Mouse (Mus musculus): ENCODE results near the gene Cyp2d22.

Gene Cyp2d22

DNA sequence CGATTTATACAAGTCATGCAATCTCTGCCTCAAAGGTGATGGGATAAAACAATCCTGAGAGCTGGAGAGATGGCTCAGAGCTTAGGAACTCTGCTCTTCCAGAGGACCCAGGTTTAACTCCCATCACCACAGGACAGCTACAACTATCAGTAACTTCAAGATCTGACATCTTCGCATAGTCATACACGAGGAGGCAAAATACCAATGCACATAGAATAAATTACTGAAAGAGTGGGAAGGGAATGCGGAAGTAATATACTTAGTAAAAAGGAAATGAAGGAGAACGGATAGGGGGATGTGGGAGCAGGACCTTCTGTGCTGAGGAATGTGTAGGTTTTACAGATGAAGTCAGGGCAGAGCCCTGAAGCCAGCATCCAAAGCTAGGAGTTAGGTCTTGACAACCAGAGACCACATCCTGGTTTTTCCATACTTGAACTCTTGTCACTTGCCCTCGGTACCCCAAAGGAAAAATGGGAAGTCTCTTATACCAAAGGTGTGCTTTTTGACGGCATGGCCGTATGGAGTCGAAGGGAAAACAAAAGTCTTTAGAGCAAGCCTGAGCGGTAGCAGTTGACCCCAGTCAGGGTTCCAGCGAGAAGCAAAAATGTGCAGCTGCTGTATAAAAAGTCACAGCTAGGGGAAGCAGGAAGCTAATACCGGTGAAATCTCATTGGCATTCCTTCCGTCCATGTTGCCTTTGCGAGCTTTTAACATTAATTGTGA is 33.3 kb downstream of the Cyp2d22 start:
- DNase-seq (ENCODE audit: inconsistent ontology term), result no peak

DNA sequence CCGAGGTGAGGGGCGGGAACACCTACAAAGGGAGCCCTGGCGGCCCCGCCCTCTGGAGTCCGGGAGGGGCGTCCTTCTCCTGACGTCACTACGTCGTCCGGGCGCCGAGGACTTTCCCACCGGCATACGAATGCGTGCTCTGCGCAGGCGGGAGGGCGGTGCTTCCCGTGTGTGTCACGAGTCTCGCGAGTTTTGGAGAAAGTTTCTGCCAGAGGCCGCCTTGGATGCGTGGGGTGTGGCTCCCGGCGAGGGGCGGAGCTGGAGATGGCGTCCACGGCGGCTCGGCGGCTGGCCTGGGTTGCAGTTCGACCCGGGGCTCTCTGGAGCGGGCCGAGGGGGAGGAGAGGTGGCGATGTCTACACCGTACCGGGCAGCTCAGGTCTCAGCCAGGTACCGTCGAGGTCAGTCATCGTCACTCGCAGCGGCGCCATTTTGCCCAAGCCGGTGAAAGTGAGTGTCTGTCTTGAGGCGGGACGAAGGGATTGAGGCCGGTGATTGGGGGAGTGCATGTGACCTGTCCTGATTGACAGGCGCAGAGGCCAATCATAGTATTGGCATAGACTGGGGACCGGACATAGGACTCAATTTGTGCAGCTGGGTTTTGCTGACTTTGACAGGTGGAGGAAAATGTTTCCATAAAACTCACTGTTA is 34.1 kb downstream of the Cyp2d22 start:
- DNase-seq (ENCODE audit: inconsistent ontology term), result peak; percentile 99

DNA sequence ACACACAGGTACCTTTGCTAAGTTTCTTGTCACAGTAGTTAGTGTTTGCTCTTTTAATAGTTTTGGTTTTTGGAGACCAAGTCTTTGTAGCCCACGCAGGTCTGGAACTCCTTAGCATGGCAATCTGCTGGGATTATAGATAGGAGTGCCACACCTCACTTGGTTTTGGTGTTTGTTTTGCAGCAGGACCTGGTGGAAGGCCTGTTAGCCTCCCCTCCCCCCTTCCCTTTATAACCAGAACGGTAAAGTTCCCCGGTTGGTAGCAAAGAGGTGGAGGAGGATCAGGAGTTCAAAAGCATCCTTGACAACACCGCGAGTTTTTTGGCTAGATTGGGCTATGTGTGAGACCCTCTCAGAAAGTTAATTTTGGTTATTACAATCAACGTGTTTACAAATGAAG is 35.1 kb downstream of the Cyp2d22 start:
- DNase-seq (ENCODE audit: inconsistent ontology term), result no peak

DNA sequence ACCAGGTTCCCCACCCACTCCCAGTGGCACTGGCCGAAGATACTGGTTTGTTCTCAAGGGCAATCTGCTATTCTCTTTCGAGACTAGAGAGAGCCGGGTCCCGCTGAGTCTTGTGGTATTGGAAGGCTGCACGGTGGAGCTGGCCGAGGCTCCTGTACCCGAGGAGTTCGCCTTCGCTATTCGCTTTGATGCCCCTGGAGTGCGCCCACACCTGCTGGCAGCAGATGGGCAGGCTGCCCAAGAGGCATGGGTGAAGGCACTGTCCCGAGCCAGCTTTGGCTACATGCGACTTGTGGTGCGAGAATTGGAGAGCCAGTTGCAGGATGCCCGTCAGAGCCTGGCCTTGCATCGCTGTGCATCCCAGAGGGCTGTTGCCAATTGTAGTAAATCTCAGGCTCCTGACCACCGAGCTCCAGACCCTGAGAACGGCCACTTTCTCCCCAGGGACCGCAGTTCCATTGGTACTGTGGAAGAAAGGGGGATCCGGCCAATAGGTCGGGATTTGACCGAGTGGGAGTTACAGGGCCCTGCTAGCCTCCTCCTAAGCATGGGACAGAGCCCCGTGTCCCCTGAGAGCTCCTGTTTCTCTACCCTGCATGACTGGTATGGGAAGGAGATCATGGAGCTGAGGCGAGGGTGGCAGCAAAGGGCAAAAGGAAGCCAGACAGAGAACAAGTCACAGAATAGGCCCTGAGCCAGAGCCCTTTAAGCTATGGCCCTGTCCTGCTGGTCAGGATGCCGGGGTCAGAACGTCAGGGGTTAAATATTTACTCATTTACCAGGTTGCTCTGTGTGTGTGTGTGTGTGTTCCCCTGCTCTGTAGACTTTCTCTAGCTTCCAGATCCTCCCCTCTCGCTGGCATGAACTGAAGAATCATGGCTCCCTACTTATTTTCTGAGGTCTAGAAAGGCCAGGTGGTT is 36.4 kb downstream of the Cyp2d22 start:
- DNase-seq (ENCODE audit: inconsistent ontology term), result no peak

DNA sequence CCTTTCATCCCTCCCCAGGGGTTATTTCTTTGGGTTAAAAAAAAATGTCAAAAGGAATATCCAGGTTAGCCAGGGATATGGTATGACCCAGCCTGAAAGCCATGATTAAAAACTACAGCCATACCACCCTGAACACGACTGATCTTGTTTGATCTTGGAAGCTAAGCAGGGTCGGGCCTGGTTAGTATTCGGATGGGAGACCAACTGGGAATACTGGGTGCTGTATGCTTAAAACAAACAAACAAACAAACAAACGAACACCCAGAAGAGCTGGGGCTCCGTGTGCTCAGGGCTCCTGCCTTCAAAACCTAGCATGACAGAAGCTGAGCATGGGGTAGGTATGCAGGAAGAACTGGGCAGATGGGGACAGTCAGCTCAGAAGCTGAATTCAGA is 37.5 kb downstream of the Cyp2d22 start:
- no peak for DNase-seq (ENCODE audit: inconsistent ontology term)

DNA sequence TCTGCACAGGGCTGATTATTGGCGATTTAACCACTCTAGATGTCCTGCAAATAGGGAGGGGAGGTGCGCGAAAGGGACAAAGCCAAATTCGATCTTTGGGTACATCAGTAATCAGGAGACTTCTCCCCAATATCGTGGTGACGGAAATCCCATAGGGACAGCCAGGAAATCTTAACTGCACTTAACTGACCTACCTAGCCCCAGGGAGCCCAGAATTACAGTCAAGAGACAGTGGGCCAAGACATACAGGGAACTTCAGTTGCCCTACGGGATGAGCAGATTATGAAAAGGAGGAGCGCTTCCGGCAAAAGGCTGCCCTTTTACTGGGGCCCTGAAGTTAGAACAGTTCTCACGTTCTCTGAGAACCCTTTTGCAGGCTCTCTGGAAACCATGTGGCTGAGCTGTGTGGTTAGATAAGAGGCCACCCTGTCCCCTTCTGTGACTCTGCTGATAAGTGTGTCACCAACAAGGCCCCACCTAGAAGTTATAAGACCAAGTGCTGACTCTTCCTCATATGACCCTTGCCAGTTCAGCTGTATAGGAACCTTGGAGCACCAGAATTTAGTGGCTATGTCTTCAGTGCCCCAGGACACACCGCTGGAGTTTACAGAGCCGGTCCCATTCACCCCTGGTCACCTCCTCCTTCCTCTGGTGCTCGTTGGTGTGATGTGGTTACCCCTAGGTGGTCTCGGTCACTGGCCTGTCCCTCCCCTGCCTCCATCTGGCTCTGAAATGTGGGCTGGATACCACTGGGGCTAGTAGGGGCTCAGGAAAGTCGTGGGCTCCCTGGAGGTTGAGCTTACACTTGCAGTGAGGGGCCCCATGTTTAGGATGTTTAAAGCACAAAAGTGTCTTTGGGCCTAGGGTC is 38.2 kb downstream of the Cyp2d22 start:
- no peak for DNase-seq (ENCODE audit: inconsistent ontology term)

DNA sequence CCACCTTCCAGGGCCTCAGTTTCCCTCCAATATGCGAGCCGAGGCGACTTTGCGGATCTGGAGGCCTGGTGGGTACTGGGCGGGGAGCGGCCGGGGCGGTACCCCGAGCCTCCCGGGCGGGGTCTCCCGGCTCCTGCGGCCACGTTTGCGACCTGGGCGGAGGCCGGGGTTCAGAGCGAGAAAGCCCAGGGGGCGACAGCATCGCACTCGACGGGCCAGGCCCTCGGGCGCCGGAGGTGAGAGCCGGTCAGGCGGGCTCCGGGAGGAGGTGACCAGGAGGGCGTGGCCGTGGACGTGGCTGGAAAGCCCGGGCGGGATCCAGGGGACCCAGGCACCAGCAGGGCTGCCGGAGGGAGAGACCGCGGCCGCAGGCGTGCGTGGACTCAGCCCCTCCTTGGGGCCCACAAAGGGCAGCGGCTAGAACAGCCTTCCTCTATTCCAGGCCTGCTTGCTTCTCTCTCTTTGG is 39.0 kb downstream of the Cyp2d22 start:
- DNase-seq (ENCODE audit: inconsistent ontology term), result peak; percentile 42

DNA sequence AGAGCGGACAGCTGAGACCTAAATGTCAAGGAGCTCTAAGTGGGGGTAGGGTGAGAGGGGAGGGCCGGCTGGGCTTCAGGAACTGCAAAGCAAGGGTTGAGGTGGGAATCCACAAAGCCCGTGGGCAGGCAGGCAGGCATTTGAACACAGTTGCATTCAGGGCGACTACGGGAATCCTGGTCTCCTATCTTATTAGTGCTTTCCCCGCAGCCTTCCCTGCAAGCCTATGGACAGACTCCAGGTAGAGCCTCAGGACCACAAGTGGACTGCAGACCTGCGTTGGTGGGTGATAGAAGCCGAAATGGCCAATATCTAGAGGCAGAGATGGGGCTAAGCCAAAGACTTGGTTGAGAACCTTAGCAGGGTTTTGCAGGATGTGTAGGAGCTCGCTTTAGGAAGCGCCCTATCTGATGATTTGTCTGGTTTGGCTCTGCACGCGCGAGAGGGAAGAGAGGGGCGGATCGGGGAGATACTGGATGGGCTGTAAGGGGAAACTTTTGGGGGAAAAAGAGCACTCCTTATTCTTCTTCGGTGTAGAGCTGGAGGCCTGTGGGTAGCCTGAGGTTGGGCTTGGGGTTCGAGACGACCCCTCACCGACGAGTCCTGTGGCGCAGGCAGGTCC is 39.5 kb downstream of the Cyp2d22 start:
- DNase-seq (ENCODE audit: inconsistent ontology term), result no peak

DNA sequence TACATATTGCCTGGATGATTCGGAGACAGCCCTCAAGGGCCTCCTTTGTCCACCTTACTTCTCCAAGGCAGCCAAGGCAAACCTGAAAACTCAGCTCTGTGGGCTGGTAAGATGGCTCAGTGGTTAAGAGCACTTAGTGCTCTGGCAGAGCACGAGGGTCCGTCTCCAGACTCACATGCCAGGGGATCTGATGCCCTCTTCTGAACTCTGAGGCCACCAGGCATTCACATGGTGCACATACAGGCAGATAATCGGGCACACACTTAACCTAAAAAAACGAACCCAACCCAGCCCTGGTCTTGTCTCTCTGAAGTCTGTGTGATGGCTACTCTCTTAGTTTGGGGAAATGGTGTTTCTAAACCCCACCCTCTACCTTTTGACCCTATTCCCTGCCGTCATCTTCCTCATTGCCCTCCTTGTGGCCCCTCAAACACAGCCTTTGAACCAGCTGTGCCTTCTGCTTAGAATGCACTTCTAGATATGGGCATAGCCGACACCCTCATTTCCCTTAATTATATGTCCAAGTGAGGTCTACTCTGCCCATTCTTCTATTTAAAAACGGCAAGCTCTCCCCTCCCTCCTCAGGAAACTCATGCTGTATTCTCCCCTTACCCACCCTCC is 40.3 kb downstream of the Cyp2d22 start:
- DNase-seq (ENCODE audit: inconsistent ontology term), result no peak

DNA sequence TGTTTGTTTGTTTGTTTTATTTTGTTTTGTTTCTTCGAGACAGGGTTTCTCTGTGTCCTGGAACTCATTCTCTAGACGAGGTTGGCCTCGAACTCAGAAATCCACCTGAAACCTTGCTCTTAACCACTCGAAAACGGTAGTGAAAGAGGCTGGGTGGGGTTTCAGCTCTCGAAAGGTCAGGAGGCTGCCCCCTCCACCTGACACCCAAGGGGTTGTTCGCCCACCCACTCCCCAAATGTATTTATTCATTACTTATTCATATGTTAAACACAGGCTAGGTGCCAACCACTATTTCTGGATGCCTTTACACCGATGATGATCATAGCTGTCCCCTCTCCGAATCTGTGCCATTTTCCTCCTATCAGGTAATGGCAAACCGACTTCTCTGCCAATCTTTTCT is 40.9 kb downstream of the Cyp2d22 start:
- no peak for DNase-seq (ENCODE audit: inconsistent ontology term)

DNA sequence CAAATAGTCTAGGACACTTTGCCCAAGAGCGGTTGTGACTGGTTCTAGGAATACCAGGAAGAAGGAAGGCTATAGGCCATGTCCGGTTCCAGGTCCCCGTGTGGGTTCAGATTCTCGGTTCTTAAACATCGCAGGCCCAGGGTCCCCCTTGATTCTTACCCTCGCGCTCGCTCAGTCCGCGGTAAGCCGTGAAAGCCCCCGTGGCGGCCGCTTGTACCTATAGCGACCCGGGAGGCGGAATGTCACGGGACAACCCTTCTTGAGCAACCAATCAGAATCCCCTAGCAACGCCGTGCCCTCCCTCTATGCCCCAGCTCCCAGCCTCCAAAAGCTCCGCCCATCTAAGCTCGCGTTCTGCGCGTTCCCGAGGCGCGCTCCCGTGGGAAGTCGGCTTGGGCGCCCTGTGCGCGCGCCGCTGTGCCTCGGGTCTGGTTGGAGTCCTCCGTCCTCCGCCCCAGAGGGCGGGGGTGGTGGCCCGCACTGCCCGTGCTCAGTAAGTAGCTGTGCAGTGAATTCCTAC is 41.4 kb downstream of the Cyp2d22 start, which contains the start of the genes Naga, Pheta2 and Smdt1:
TSS of gene Naga (minus strand) at position 333 of the 520 bp plus-strand sequence.
TSS of gene Pheta2 (plus strand) at position 350 of the 520 bp plus-strand sequence.
TSS of gene Smdt1 (plus strand) at position 367 of the 520 bp plus-strand sequence.
- peak; percentile 98 for DNase-seq (ENCODE audit: inconsistent ontology term)

DNA sequence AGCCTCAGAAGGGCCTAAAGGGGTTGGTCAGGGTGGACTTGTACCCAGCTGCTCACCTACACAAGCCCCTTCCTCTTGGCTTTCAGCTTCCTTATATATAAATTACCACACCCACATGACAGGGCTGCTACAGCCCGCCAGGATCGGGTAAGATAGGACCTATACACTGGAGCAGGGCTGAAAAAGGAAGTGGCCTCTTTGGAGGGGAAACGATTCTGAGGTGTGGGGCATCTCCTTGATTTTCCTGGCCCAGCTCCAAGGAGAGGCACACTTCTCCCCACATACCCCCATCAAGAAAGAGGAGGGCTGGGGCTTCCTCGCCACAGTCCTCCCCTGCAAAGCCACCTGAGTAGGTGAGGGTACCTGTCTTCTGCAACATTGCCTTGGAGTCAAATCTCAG is 42.2 kb downstream of the Cyp2d22 start:
- no peak for DNase-seq (ENCODE audit: inconsistent ontology term)

DNA sequence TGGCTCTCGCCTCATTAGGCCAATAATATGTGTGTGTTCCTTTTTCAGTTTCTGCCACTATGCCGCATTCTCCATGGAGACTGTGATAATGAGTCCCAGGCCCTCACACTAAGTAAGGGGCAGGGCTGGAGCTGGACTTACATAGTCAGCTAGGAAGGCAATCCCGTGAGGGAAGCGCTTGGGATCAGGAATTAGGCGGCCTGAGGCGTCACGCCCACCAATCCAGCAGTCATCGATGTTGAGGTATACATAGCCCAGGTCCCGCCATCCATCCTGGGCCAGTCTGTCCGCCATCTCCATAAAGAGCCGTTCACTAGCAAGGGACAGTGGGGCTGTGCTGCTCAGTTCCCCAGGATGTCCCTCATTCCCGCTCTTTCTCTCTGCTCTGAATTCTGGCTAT is 43.4 kb downstream of the Cyp2d22 start:
- no peak for DNase-seq (ENCODE audit: inconsistent ontology term)

DNA sequence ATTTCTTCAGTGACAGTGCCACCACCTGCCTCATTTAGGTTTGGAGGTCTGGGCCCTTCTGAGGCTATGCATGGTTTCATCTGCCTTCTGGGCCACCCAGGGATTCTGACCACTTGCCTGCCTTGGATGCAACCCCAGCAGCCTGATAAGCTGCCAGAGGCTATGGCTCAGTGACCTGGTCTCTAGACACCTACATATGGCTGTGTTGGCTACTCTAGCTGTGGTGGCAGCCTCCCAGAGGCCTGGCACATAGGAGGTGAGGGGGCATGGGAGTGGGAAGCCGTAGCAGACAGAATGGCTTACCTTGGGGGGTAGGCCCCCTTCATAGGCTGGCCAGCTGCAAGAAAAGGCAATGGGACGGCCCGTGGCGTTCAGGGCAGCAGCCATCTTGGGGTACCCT is 44.9 kb downstream of the Cyp2d22 start:
- no peak for DNase-seq (ENCODE audit: inconsistent ontology term)

DNA sequence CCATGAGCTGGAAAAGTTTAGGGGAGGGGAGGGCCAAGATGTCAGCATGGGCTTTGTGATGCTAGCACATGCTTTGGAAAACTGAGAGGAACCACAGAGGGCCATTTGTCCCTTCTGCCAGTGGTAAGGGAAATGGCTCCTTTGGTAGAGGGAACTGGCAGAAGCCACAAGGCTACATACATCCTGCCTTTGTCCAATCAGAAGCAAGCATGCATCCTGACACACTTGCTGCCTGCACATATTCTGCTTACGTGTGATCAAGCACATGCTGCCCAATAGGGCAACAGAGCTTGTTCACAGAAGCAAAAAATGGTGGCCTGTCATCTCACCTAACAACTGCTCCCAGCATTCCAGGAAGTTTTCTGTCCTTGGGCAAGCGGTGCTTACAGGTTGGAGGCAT is 54.7 kb downstream of the Cyp2d22 start:
- no peak for DNase-seq (ENCODE audit: inconsistent ontology term)

DNA sequence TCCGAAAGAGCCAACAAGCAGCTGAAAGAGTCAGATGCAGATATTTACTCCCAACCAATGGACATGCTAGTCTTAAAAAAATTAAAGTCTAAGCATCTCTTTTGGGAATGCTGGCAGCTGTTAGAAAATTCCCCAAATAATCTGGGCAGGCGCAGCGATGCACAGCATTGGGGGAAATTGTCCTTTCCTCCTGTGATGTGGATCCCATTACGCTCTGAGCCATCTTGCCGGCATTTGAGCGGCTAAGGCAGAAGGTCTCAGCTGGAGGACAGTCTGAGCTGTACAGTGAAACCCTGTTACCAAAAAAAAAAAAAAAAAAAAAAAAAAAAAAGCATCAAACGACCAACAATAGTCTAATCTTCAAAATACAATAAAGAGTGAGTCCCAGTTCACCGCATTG is 57.9 kb downstream of the Cyp2d22 start:
- DNase-seq (ENCODE audit: inconsistent ontology term), result no peak

Measured in Muller cell, postnatal 12 days (primary cell).